Mouse (Mus musculus): ENCODE measurements around the gene Rbfox1.

DNA sequence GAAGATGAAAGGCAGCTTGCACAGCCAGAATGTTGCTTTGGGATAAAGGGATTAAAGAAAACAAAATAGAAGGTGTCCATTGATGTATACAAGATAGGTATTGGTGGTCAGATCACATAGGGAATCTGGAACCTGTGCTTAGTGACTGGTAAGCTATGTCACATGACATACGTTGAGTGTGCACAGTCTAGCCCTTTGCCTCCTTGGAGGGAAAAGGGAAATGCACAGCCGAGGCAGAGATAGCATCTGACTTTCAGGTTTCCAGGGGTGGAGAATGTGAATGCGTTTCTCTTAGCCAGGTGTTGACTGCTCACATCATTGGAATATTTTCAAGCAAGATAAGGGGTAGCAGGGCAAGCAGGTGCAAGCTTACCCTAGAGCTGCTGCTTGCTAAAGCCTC lies 1230.8 kb downstream of the Rbfox1 start:
- no peak for TF ChIP-seq POLR2A (IDR thresholded peaks at IDR 0.05; ENCODE audit: low read depth, low read length)
- no peak for TF ChIP-seq CTCF (IDR thresholded peaks at IDR 0.05; ENCODE audit: borderline replicate concordance, insufficient read depth, low read length)
